Mouse (Mus musculus) liver, embryonic 14.5 days (tissue): ENCODE results near the gene Unc13c. TPM values are rescaled to one million over a fixed set of nuclear protein-coding genes. Genes with fewer than 3 reads are reported as not detected.

Experiments used
- ATAC-seq: fragments of 200-750 bp; cut with Nextera tagmentation; 2 replicates; pipeline ENCODE4 v1.8.0; 2017; ENCODE audit warnings: moderate number of reproducible peaks, mild to moderate bottlenecking, moderate library complexity; ENCODE audit not compliant: insufficient read depth
- DNase-seq, 3 experiments: peaks; one replicate each; pipeline ENCODE4 v3.0.0-alpha.2; 2012 to 2013; ENCODE audit warnings: low read depth in 3 of 3, low spot score in 3 of 3
- H3K27ac ChIP-seq: fragments of 300-500 bp; sonication (generic); 2 replicates; pipeline ENCODE4 v1.5.1; 2014; ENCODE audit warnings: moderate library complexity, mild to moderate bottlenecking, control low read depth, inconsistent platforms
- H3K27me3 ChIP-seq: fragments of 300-500 bp; sonication (generic); 2 replicates; pipeline ENCODE4 v1.6.1; 2014; ENCODE audit warnings: mild to moderate bottlenecking, low read length, moderate library complexity; ENCODE audit not compliant: control insufficient read depth, insufficient read depth
- H3K36me3 ChIP-seq: fragments of 300-500 bp; sonication (generic); replicated peaks from 2 replicates; pipeline ENCODE4 v1.6.1; 2014; ENCODE audit warnings: low read depth; ENCODE audit not compliant: control insufficient read depth, insufficient read depth
- H3K4me1 ChIP-seq, 2 experiments: fragments of 200-500 bp in 1 of 2; fragments of 300-500 bp in 1 of 2; sonication (generic) in 1 of 2; replicated peaks; 2 replicates each; pipeline ENCODE4 v1.6.1; 2012 to 2014; ENCODE audit warnings: antibody characterized with exemption in 1 of 2, inconsistent platforms in 1 of 2, low read length in 1 of 2; ENCODE audit not compliant: control insufficient read depth in 2 of 2, insufficient read depth in 2 of 2
- H3K4me2 ChIP-seq: fragments of 300-500 bp; sonication (generic); 2 replicates; pipeline ENCODE4 v1.6.1; 2014; ENCODE audit warnings: low read depth, mild to moderate bottlenecking, control low read depth, moderate library complexity
- H3K4me3 ChIP-seq, 2 experiments: fragments of 200-500 bp in 1 of 2; fragments of 300-500 bp in 1 of 2; sonication (generic) in 1 of 2; 2 replicates each; pipeline ENCODE4 v1.5.1; 2012 to 2014; ENCODE audit warnings: low read depth in 2 of 2, low read length in 2 of 2, mild to moderate bottlenecking in 2 of 2, control low read depth in 1 of 2, inconsistent platforms in 1 of 2, moderate library complexity in 1 of 2; ENCODE audit not compliant: insufficient read depth in 1 of 2
- H3K9ac ChIP-seq: fragments of 300-500 bp; sonication (generic); replicated peaks from 2 replicates; pipeline ENCODE4 v1.6.1; 2014; ENCODE audit warnings: mild to moderate bottlenecking, control low read depth, moderate library complexity
- H3K9me3 ChIP-seq: fragments of 300-500 bp; sonication (generic); 2 replicates; pipeline ENCODE4 v1.6.1; 2016; ENCODE audit warnings: low read length, mixed read lengths; ENCODE audit not compliant: control insufficient read depth
- CTCF ChIP-seq: IDR thresholded peaks from 2 replicates; pipeline ENCODE4 v1.5.1; 2016; ENCODE audit warnings: antibody characterized with exemption, low read depth, control low read depth
- EP300 ChIP-seq: IDR thresholded peaks from 2 replicates; pipeline ENCODE4 v1.6.1; 2016; ENCODE audit warnings: antibody characterized with exemption, low read depth
- WGBS: fragments of 180-500 bp; shearing (Covaris S2); extraction: QIAGEN DNeasy Blood & Tissue Kit; methylation state at CpG from one replicate; pipeline ENCODE4 v1.1.7; 2014; ENCODE audit not compliant: insufficient replicate concordance; 5-methylcytosine and 5-hydroxymethylcytosine counted together
- polyA plus RNA-seq, 2 experiments: library from polyadenylated mRNA; depleted of rRNA in 1 of 2; stranded (reverse) in 1 of 2; unstranded in 1 of 2; fragments of >200 nt; fragmentation: Nextera tagmentation in 1 of 2; extraction: Ambion mirVana in 1 of 2; gene quantifications; 2 replicates each; pipeline versions ENCODE4 v1.2.1 to v1.2.3; 2012 to 2014

Gene Unc13c
- polyA plus RNA-seq, 2 experiments = 0.01 to 0.03 TPM

DNA sequence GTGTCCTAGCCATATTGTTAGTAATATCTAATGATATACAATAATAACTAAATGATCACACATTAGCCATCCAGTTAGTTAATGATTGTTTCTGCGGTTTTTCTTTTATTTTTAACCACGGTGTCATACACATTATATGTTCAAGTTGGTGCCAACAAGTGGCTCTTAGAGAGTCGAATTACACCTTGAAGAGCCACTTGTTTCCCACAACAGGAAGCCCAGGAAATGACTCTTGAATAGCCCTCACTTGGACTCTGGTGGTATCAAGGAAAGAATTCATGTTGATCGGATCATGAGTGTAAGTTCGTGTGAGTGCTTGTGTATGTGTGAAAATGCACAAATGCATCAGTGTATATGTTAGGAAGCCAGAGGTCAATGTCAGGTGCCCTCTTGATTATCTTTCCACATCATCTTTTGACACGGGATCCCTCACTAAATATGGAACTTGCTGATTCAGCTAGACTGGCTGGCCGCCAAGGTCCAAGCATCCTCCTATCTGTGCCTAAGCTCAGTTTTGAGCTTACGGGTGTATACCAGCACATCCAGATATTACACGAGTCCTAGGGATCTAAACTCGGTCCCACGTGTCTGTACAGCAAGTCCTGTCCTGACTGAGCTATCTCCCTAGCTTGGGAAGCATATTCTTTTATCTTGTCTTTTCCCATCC, 46.2 kb downstream of the Unc13c start:
- Histone ChIP-seq H3K9me3 (no peaks in the 10 kb centered on the region), H3K4me2 (no peak overlapping the region), H3K9ac (no peak overlapping the region), H3K4me1 (no peaks in the 10 kb centered on the region), H3K27me3 (no peaks in the 10 kb centered on the region), H3K36me3 (no peaks in the 10 kb centered on the region), H3K27ac (no peak overlapping the region), H3K4me3 (no peak overlapping the region)
- DNase-seq = no peak
- 50% methylated on average over 11 of the region's 11 CpGs for WGBS
- no peak for TF ChIP-seq CTCF
- TF ChIP-seq EP300 = no peak
- ATAC-seq = no peak

DNA sequence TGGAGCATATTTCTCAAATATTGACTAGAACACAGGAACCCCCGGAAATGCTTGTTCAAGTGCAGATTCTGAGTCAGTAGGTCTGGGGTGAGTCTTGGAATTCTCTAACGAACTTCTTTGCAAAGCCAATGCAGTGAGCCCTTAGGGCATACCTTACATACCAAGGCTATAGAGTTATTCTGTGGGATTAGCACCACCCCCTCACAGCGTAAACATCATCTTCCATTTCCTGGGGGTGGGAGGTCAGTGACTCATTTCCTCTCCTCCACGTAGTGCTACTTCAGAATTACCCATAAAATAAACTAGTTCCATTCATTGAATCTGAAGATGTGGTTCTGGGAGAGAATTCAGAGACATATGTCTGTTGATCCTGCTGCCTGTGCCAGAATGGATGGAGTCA, 62.8 kb downstream of the Unc13c start:
- 35% methylated on average over 4 of the region's 4 CpGs for WGBS
- Histone ChIP-seq H3K4me1 (no peaks in the 10 kb centered on the region), H3K4me3 (no peak overlapping the region), H3K4me2 (no peak overlapping the region), H3K36me3 (no peaks in the 10 kb centered on the region), H3K27me3 (no peaks in the 10 kb centered on the region), H3K27ac (no peak overlapping the region), H3K9me3 (no peaks in the 10 kb centered on the region), H3K9ac (no peak overlapping the region)
- TF ChIP-seq EP300 (no peak), CTCF (no peak)
- no peak for DNase-seq
- no peak for ATAC-seq

DNA sequence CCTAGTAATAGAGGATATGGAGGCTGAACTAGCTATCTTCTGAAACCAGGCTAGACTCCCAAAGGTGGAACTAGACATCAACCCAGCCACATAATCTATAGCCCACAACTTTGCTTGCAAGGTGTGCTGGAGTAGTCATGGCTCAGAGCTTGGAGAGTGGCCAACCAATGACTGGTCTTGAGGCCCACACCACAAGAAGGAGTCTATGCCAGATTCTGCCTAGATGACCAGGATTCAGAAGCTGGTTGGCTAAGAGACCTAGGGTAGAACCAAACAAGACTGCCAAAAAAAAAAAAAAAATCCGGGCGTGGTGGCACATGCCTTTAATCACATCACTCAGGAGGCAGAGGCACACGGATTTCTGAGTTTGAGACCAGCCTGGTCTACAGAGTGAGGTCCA, 70.2 kb downstream of the Unc13c start:
- Histone ChIP-seq H3K36me3 (no peaks in the 10 kb centered on the region), H3K27ac (no peak overlapping the region), H3K4me3 (no peak overlapping the region), H3K4me2 (no peak overlapping the region), H3K9ac (no peak overlapping the region), H3K4me1 (no peaks in the 10 kb centered on the region), H3K27me3 (no peaks in the 10 kb centered on the region), H3K9me3 (no peaks in the 10 kb centered on the region)
- DNase-seq (no peak), ATAC-seq (no peak)
- TF ChIP-seq CTCF (no peak), EP300 (no peak)
- WGBS = 62% methylated on average over 3 of the region's 3 CpGs

DNA sequence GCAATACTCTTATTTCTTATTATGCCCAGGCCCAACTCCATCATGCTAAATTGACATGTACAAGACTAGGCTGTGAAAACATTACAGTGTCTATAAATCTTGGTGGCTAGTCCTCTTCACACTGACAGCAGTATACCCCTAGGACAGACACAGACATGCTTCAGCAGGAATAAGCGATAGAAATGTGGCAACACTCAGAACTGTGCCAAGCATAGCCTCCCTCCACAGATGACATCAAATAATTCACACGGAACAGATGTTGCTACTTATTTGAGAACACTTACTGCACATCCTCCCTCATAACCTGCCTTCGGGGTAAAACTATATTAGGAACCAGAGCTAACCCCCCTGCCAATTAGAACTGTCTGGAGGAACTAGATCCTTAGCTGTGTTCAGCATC, 72.6 kb downstream of the Unc13c start:
- ATAC-seq = no peak
- Histone ChIP-seq H3K4me1 (no peaks in the 10 kb centered on the region), H3K27me3 (no peaks in the 10 kb centered on the region), H3K9me3 (no peaks in the 10 kb centered on the region), H3K4me2 (no peak overlapping the region), H3K4me3 (no peak overlapping the region), H3K9ac (no peak overlapping the region), H3K27ac (no peak overlapping the region), H3K36me3 (no peaks in the 10 kb centered on the region)
- no peak for DNase-seq
- 65% methylated on average over 3 of the region's 3 CpGs for WGBS
- TF ChIP-seq CTCF = no peak
- TF ChIP-seq EP300 = no peak

DNA sequence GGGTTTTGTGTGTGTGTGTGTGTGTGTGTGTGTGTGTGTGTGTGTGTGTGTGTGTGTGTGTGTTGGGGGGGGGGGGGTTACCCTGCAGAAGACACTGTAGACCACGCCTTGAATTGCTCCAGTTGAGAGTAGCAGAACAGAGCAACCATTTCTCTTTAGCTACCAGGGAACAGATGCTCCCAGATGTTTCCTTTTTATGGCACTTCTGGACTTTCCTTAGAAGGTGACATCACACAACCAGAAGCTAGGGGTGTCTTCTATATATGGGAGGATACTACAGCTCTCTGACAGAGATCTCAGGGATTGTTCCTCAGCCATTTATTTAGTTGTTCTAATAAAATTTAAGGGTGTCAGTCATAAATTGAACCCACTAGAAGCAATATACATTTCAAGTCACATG, 85.2 kb downstream of the Unc13c start:
- no peak for DNase-seq
- no peak overlapping the region for H3K4me2 ChIP-seq
- H3K4me1 ChIP-seq = no peaks in the 10 kb centered on the region
- no peaks in the 10 kb centered on the region for H3K27me3 ChIP-seq
- H3K36me3 ChIP-seq = no peaks in the 10 kb centered on the region
- no peak for ATAC-seq
- WGBS = 33% methylated on average over 1 of the region's 1 CpGs
- H3K27ac ChIP-seq = no peak overlapping the region
- no peak overlapping the region for H3K9ac ChIP-seq
- no peak overlapping the region for H3K4me3 ChIP-seq
- no peak for TF ChIP-seq EP300
- H3K9me3 ChIP-seq = no peaks in the 10 kb centered on the region
